Mouse (Mus musculus): Measurements from ENCODE around the gene Tm4sf4.

- TF ChIP-seq GATA2 (IDR thresholded peaks at IDR 0.05; ENCODE audit: borderline replicate concordance, low read depth, low read length): no peak
- TF ChIP-seq CTCF (IDR thresholded peaks at IDR 0.05; ENCODE audit: low read depth, low read length): no peak
- TF ChIP-seq TAL1 (conservative IDR thresholded peaks at IDR 0.05; ENCODE audit: low read depth, low read length): no peak
- no peak for TF ChIP-seq GATA1 (IDR thresholded peaks at IDR 0.05; ENCODE audit: borderline replicate concordance, low read length)
These were observed 61.0 kb downstream of the Tm4sf4 start for GRCm38 (mm10) chr3:57486068-57486467.

Measured in G1E (cell line).